Mouse (Mus musculus): ENCODE data around the gene Gm28539. TPM values are rescaled to one million over a fixed set of nuclear protein-coding genes. Genes with fewer than 3 reads are reported as not detected.

Gm28539 gene
- 10 to 100 TPM in 1 of 2 experiments, 1 to 10 TPM in 1; 8.8 to 16.9 TPM for total RNA-seq (2021)
- long read RNA-seq, partial matches to known transcripts = 0 of 3 reads
- long read RNA-seq, other reads (novel, unspliced or antisense) = 3 of 3 reads

DNA sequence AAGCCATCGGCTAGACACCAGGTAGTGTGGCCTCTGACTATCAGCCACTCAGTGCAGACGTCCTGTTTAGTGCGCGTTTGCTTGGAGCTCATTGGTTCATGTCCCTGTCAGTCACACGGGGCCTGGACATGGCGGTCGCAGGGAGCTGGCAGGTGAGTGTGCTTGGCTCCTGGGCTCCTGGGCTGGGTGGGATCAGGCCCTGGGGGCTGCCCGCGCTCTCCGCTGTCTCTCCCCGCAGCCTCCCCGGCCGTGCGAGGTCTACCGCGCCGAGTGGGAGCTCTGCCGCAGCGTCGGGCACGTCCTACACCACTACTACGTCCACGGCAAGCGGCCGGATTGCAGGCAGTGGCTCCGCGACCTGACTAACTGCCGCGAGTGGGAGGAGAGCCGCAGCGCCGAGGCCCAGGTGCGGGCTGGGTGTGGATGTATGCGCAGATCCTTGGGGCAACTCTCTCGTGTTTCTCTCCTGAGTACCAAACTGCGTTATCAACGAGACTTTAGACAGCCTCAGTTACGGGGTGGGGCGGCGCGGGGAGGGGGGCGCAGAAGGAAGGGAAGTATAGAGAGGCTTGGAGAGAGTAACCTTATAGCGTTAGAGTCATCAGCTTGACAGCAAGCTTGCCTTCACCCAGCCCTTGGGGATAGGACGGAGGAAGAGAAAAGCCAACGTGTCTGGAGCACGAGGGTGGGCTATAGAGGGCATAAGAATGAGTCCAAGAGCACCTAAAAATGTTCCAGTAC lies at the start of gene Gm28539, which contains the start of gene 2510002D24Rik:
TSS of gene Gm28539 (plus strand) at position 117 of the 741 bp plus-strand sequence.
TSS of gene 2510002D24Rik (plus strand) at position 111 of the 741 bp plus-strand sequence.
- DNase-seq (ENCODE audit: low spot score in 2 of 2) = peak; percentile 93 to 94

DNA sequence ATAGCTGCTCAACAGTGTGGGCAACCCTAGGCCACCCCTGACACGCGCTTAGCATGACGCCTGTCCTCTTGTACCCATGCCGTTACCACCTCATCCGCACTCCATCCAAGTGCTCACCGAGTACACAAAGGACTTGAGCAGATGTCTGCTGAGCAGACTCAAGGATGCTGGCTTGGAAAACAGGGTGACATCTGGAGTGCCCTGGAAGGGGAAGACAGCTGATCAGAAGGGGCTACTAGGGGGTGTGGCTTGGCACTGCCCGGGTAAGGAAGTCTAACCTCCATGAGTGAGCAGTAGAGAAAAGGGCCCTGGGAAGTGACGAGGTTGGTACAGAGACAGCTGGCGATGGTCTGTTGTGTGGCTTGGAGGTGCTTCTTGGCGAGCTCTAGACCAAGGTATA lies 49.7 kb upstream of the Gm28539 start:
- no peak for DNase-seq (ENCODE audit: low spot score in 2 of 2)

DNA sequence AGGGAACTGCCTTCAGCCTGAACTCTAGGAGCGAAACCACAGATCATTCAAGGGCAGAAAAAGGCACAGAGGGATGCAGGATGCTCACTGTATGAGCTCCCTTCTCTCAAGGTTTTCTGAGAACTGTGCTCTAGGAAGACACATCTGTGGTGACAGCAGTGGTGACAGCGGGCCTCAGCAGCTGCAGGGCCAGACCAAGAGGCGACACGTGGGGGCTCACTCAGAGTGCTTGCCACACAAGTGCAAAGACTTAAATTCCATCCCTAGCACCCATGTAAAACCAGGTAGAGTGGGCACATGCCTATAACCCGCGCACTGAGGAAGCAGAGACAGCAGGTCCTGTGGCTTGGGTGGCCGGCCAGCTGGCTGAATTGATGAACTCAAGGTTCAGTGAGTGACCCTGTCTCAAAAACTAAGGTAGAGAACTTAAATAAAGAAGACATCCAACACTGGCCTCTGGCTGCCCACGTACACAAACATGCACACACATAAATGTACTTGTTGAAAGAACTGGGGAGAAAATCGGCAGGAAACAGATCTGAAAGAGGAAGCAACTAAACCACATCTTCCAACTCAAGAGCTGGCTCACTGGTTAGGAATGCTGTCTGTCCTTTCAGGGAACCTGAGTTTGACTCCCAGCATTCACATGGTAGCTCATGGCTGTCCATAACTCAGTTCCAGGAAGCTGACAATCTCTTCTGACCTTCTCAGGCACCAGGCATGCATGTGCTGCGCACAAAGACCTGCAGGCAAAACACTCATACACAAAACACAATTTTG lies 47.6 kb upstream of the Gm28539 start:
- no peak for DNase-seq (ENCODE audit: low spot score in 2 of 2)

DNA sequence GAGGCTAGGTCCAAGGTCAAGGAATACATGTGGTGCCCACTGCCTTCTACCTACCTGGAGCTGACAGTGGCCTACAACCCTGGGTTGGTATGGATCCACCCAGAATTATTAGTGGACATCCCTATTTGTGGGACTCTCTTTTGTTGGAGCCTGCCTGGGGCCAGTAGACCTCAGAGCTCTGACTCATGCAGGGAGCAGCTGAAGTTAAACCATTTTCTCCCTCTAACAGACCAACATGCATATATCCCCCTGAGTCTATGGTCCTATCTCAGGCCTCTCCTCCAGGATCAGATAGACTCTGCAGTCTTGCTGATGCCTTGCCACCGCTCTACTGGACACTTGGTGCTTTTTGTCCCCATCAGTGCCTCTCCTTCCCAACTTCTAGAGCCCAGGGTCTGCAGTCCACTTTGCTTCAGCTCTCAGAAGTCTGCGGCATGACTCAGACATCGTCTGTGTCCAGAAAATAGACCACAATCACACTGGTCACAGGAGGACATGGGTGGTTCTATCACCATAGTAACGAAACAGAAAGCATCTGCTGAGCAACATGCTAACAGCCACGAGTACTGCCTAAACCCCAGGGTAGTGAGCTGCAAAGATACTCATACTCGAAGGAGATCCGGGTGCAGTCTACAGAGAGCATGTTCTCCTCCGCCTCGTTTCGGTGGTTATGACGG lies 41.0 kb upstream of the Gm28539 start:
- DNase-seq (ENCODE audit: low spot score in 2 of 2) = no peak

DNA sequence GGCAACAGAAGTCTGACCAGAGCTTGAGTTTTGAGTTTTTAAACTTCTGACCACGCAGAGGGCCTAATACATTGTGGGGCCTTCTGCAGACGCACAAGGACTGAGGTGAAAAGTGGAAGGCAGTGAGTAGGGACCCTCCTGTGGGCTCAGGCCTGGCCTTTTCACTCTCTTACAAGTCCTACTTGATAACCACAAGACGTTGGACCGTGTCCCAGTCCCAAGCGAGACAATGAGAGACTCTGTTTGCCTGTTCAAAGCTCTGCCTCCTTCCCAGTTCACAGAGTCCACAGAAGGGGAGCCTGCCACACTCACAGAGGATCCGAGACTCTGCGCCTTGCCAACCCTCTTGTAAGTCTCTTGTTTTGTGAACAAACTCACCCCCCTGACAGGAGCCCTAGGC lies 39.7 kb upstream of the Gm28539 start:
- DNase-seq (ENCODE audit: low spot score in 2 of 2) = no peak

DNA sequence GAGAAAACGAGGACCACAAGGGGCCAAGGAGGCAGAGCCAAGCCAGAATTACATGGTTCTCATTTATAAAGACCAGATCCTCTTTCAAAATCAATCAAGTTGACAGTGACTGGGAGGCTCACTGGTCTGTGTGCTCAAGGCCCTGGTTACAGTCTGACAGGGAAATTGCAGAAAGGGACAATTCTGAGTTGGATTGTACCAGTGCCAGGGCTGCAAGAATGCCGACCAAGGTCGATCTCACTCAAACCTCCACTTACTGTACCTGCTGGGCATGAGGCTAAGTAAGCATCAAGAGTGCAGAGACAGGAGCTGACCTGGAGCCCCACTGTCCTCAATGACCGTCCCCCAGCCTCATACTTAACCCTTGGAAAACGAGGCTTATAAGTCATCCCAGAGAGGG lies 38.2 kb upstream of the Gm28539 start:
- DNase-seq (ENCODE audit: low spot score in 2 of 2) = no peak

DNA sequence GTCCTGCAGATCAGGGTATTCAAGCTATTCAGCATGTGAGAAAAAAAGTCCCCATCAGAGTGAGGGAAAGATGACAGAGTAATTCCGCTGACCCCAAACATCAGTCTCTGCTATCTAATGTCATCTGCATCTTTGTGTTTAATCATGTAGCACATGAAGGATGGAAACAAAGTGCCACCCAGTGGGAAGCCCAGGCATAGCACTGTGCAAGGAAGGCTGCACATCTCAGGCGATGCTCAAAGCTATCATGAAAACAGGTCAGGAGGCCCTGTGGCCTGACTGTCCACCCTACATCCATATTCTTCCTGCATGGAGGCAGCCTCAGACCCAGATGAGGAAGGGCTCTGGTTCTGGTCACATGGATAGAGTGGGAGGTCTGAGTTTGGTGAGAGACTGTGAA lies 37.5 kb upstream of the Gm28539 start:
- DNase-seq (ENCODE audit: low spot score in 2 of 2) = peak; percentile 78 to 85

DNA sequence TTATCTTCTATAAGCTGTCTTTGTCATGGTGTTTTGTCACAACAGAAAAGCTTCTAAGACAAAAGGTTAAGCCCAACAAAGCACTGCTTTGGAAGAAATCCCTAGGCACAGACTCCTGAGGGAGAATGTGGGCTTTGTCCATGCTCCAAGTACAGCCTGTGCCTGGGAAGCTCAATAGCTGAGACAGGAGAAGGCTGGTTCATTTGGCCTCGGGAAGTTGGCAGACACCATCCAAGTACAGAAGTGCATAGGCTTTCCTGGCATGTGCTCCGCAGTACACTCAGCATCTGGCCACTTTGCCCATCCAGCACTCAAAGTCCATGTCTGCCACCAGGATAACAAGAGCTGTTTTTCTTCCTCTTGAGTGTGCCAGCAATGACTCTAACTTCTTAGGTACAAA lies 30.6 kb upstream of the Gm28539 start:
- no peak for DNase-seq (ENCODE audit: low spot score in 2 of 2)

DNA sequence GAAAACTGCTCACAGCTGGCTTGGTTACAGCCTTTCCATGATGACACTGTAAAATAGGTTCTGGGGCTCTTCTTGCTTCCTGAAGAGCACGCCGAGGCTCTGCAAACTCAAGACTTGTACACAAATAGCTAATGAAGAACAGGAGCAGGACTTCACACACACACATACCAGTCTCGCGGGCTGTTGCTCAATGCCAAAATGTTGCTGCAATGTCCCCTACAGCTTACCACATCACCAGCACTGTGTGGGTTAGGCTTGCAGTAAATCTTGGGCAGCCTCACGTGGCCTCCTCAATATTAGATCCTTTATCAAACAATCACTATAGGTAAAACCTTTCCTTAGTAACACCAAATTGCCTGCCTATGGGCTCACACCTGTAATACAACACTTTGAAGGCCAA lies 27.4 kb upstream of the Gm28539 start:
- DNase-seq (ENCODE audit: low spot score in 2 of 2) = no peak

DNA sequence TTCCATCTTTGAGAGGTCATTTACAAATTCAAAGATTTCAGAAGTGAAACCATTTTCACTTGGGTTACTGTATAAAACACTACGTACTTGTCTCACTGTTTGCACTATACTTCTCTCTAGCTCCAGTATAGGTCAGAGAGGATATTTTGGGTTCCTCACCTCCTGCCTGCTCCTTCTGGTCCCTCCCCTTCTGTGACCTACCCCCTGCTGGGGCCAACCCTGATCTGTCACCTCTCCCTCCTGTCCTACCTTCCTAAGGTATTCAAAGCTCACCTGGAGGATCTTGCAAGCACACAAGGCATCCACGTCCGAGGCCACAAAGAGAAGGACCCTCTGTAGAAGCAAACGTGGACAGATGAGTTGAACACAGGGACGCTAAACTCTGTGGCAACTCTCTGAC lies 25.4 kb upstream of the Gm28539 start:
- no peak for DNase-seq (ENCODE audit: low spot score in 2 of 2)

DNA sequence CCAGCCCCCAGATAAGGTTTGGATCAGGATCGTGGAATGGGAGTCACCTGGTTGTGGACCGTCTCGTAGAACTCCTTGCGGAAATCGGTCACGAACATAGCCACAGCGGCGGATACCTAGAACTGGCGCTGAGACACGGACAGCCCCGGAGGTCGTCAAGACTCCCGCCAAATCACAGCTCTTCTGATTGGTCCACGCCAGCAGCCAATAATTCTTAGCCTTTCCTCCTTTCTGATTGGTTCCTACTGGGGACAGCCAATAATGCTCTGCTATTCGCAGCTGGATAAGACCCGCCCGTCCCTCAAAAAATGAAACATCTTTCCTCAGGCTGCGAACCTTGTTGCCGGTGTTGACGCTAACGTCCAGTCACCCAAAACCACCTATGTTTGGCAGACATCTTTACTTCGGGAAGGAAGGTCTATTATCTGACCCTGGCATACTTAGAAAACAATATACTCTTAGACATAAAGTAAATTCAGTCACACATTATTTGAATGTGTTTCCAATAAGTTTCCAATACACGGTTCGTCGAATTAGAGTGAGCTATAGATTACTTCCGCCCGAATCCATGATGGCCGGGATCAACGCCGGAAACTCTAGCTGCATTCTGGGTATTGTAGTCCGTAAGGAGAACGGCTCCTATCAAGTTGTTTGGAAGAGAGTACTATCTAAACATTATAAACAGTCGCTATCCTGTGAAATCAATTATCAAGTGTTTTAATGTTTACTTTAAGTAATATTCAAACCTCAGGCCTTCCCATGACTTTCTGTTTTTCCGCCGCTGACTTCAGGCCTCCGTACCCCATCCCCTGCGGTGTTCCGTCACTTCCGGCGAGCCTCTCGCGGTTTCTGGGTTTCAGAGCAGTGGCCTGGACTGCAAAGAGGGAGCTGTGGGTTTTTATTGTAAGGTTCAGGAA lies 24.7 kb upstream of the Gm28539 start, which contains the start of the genes Ufd1 and Cdc45:
TSS of gene Ufd1 (plus strand) at position 312 of the 917 bp plus-strand sequence.
TSS of gene Cdc45 (minus strand) at position 520 of the 917 bp plus-strand sequence.
- DNase-seq (ENCODE audit: low spot score in 2 of 2) = peak; percentile 85 to 86

DNA sequence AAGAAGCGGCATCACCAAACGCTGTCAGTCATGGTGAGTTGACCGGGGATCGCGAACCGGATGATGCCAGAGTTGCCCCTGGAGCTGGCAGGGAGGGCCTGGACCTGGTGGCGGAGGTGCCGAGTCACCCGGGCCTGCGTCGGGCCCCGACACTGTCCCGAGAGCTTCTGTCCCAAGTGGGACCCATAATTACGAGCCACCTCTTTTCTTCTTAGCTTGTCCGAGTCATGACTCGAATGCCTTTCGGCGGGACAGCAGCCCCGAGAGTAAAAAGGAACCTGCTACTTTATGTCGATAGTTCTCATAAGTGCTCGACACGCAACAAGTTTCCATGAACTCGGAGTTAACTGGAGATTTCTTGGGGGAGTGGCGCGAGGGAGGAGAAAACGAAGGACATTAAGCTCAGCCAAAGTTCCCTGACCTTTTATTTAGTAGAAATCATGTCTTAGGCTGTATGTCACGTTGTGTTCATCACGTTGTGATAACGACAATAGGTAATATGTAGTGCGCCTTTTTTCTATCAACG lies 23.9 kb upstream of the Gm28539 start:
- DNase-seq (ENCODE audit: low spot score in 2 of 2) = no peak

DNA sequence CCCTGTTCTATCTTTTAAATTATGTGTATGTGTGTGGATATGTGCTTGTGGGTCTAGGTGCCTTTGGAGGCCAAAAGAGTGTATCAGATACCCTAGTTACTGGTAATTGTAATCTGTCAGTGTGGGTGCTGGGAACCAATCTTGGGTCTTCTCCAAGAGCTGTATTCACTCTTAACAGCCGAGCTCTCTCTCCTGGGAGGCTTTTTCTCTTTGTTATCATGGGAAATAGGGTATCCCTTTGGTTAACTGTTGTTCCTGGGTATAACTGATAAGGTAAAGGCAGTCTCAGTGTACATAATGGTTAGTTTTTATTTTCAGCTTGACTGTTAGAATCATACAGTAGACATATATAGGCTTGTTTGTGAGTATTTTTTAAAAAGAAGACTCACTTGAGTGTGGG lies 14.0 kb upstream of the Gm28539 start:
- DNase-seq (ENCODE audit: low spot score in 2 of 2) = no peak

DNA sequence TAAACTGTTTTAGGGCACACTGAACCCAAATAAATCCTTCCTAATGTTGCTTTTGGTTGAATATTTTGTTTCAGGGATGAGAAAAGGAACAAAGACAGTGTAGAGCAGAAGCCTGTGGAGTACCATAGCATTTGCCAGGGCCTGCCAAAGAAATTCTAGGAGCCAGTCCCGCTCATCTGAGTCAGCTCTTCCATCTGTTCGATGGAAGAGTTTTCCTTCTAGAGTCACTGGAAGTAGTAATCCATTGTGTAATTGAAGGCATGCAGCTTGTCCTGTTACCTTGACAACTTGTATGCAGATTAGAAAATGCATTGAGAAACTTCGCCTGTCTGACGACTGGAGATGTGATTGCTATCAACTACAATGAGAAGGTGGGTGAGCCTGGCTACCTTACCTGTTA lies 13.5 kb upstream of the Gm28539 start:
- DNase-seq (ENCODE audit: low spot score in 2 of 2) = no peak

DNA sequence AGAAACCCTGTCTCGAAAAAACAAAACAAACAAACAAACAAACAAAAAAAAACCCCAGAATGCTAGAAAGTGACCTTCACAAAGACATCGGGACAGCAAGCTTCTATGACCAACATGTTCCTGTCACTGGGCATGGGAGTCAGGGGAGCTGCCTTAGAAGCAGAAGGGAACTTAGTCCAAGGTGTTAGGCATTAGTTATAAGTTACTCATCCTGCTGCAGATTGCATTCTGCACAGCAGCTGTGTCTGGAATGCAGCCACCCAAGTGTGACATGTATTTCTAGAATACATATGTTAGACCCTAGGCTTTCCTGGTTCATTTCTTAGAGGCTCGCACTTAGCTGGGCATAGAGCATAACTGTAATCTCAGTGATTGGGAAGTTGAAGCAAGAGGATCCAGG lies 7.8 kb upstream of the Gm28539 start:
- DNase-seq (ENCODE audit: low spot score in 2 of 2) = no peak

DNA sequence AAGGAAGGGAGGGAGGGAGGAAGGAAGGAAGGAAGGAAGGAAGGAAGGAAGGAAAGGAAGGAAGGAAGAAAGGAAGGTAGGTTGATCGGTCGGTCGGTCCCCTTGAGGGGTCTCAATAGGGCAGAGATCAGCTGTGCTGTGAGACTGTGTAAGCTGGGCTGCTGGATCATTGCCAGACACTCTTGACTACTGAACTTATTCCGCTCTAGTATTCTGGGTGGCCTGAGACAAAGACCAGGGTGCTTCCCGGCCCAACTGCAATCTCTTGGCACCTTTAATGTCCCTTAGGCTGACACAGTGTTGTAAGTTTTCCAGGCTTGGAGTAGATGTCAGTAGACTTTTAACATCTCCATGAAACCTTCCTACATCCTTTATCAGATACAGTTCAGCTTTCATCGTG lies 7.3 kb upstream of the Gm28539 start:
- no peak for DNase-seq (ENCODE audit: low spot score in 2 of 2)

DNA sequence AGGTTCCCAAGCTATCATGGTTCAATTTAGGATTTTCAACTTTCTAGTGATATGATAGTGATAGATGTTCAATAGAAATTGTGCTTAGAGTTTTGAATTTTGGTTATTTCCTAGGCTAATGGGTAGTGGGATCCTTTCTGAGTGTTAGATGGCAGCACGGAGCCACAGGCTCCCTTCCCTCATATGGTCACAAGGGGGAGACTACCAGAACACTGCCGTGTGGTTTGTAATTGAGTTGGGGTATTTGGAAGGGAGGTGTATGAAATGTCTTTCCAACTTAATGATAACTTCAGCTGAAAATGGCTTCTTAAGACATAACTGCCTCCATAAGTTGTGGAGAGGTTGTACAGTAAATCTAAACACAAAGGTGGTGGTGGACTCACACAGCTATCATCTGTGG lies 2.9 kb upstream of the Gm28539 start:
- no peak for DNase-seq (ENCODE audit: low spot score in 2 of 2)

DNA sequence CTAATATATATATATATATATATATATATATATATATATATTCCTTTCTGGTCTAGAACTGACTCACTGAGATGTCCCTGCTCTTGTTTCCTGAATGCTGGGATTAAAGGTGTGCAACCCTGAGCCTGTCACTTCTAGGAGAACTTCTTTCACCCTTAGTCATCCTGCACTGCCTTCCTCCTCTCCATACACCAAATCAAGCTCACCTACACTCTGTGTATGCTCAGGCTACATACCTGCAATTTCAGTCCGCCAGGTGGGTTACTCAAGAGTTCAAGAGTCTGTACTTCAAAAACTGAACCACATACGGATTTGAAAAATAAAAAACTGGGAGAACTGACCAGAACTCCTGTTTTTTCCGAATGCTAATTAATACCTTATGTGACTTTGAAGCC lies 314 bp upstream of the Gm28539 start:
- no peak for DNase-seq (ENCODE audit: low spot score in 2 of 2)

DNA sequence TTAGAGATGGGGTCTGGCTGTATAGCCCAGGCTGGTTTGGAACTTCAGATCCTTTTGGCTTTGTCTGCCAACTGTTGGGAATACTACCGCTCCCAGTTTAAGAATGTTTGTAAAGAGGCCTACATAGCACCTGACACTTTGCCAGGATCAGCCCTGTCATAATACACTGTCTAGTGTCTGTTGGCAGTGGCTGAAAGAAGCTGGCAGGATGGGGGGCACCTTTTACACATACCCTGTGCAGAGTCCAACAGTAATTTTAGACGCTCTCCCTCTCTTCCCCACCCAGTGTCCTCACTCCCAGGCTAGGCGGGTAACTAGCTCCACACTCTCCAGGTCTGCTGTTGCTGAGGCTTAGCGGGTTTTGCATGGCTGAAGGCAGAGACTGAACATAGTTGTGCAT lies 2.0 kb downstream of the Gm28539 start:
- no peak for DNase-seq (ENCODE audit: low spot score in 2 of 2)

DNA sequence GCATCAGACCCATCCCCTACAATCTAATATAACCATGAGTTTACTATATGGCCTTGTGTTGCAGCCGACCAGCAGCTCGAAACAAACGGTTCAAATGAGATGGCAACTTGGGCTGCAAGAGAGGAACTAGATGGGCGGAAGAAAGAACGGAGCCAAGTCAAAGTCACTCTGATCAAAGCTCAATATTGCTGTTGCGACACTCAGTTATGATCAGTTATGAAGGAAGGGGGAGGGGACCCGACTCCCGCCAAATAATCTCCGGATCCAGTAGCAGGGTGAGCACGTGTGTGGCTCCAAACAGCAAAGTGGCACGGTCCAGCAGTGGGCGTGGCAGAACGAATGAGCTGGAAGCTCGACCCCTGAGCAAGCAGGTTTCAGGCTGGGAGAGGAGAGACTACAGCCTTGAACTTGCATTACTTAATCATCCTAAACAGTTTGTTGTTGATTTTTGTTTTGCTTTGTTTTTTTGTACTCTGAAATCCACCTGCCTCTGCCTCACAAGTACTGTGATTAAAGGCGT lies 10.0 kb downstream of the Gm28539 start:
- no peak for DNase-seq (ENCODE audit: low spot score in 2 of 2)

All from layer of hippocampus, postnatal 10 days (tissue).